1 mouse cellular context compared by ENCODE assay signal in genomic region chr17:32386659-32387432, GRCm38 (mm10).
A peak's percentile ranks its signal among the peaks of the same experiment; 100 is the strongest.
TF ChIP-seq lines count a peak whose summit lies in the region.

No protein-coding gene starts in this region.

TF ChIP-seq in CH12.LX, 34 proteins besides CTCF, POLR2A, EP300 and RAD21:
- TF ChIP-seq SMC3 (IDR thresholded peaks at IDR 0.05; ENCODE audit: low read depth, low read length), result peak; percentile 82
- TF ChIP-seq TCF12 (IDR thresholded peaks at IDR 0.05; ENCODE audit: low read depth, low read length), result no peak
- no peak for TF ChIP-seq JUND (conservative IDR thresholded peaks at IDR 0.05; ENCODE audit: low read depth, low read length)
